8 mouse cellular contexts compared by ENCODE assay signal in the genomic region with DNA sequence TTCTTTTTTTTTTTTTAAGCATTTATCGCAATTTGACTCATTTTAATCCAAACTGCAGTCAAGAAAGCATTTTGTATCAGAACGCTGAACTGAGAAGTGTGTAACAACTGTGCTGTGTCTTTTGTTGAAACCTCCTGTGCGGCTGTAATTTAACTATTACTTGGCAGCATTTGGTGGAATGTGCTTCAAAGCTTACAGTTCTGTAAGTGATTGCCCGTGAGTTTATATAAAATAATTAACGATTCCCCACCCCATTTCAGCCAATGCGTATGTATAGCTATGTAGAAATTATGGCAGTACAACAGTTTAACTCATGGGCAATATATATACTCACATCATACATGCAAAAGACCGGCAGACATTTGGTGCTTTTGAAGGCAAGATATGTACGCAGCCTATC.
DNase-seq lines count a peak whose midpoint lies in the region; ATAC-seq lines count a peak whose summit lies in the region.
"Had no signal": no experiment of that assay in that cellular context is flagged by ENCODE, and none has a peak within 500 bp of the region (broad histone marks: within the 10 kb centered on the region; RNA-seq: fewer than 3 reads in every experiment).

No protein-coding gene starts in this region.

- no peaks in the 10 kb centered on the region for H3K36me3 ChIP-seq in lung, embryonic 15.5 days
- H3K36me3 ChIP-seq in forebrain, embryonic 13.5 days (ENCODE audit: poor library complexity, severe bottlenecking), result peaks cover 16% of the 10 kb centered on the region
- H3K36me3 ChIP-seq in limb, embryonic 10.5 days, result peaks cover 29% of the 10 kb centered on the region
- peaks cover 11% of the 10 kb centered on the region for H3K36me3 ChIP-seq in stomach, embryonic 14.5 days (ENCODE audit: control insufficient read depth, insufficient read depth, low read length)

- H3K27me3 ChIP-seq in lung, embryonic 15.5 days, result peaks cover 9% of the 10 kb centered on the region; the same call in 1 of the 2 replicates
- H3K27me3 ChIP-seq in forebrain, embryonic 13.5 days, result no peaks in the 10 kb centered on the region
- H3K27me3 ChIP-seq in limb, embryonic 10.5 days (ENCODE audit: low read depth, poor library complexity, severe bottlenecking), result no peaks in the 10 kb centered on the region
- H3K27me3 ChIP-seq in stomach, embryonic 14.5 days (ENCODE audit: control insufficient read depth, insufficient read depth, low read length), result no peaks in the 10 kb centered on the region

- H3K9me3 ChIP-seq in lung, embryonic 15.5 days, result no peaks in the 10 kb centered on the region
- no peaks in the 10 kb centered on the region for H3K9me3 ChIP-seq in forebrain, embryonic 13.5 days (replicated peaks)
- no peaks in the 10 kb centered on the region for H3K9me3 ChIP-seq in limb, embryonic 10.5 days (replicated peaks)
- no peaks in the 10 kb centered on the region for H3K9me3 ChIP-seq in stomach, embryonic 14.5 days (ENCODE audit: control insufficient read depth, low read depth, low read length)

- peak overlapping the region; percentile 65 for H3K27ac ChIP-seq in lung, embryonic 15.5 days
- H3K27ac ChIP-seq in forebrain, embryonic 13.5 days, result peak overlapping the region; percentile 99
- peak overlapping the region; percentile 98 for H3K27ac ChIP-seq in limb, embryonic 10.5 days
- peak overlapping the region; percentile 93 for H3K27ac ChIP-seq in stomach, embryonic 14.5 days (ENCODE audit: low read length)

- ATAC-seq in lung, embryonic 15.5 days (ENCODE audit: borderline replicate concordance, extremely low read depth, low FRiP score, low TSS enrichment), result no peak
- no peak for ATAC-seq in forebrain, embryonic 13.5 days
- ATAC-seq in stomach, embryonic 14.5 days (ENCODE audit: insufficient number of reproducible peaks, insufficient read depth, low FRiP score, low read depth), result no peak
- no peak for ATAC-seq in cerebellum, adult (ENCODE audit: insufficient number of reproducible peaks, low FRiP score, low TSS enrichment)

- H3K4me1 ChIP-seq in lung, embryonic 15.5 days, result peaks cover 7% of the 10 kb centered on the region
- H3K4me1 ChIP-seq in forebrain, embryonic 13.5 days, result peaks cover 35% of the 10 kb centered on the region
- peaks cover 28% of the 10 kb centered on the region for H3K4me1 ChIP-seq in limb, embryonic 10.5 days
- peaks cover 18% of the 10 kb centered on the region; the same call in 1 of the 2 replicates for H3K4me1 ChIP-seq in stomach, embryonic 14.5 days (ENCODE audit: control insufficient read depth, insufficient read depth, low read length)

- peak overlapping the region; percentile 52 for H3K4me3 ChIP-seq in lung, embryonic 15.5 days
- peak overlapping the region; percentile 86 for H3K4me3 ChIP-seq in forebrain, embryonic 13.5 days
- H3K4me3 ChIP-seq in limb, embryonic 10.5 days, result peak overlapping the region; percentile 74
- peak overlapping the region; percentile 78 for H3K4me3 ChIP-seq in stomach, embryonic 14.5 days (ENCODE audit: low read depth, low read length)

- no peak for DNase-seq in lung, postnatal 10 days
- no peak for DNase-seq in limb, embryonic 10.5 days (ENCODE audit: low spot score)
- DNase-seq in adrenal gland, adult 8-10 months, result no peak
- DNase-seq: lung, postnatal 4 days had no signal

- WGBS in lung, embryonic 15.5 days, result 24% methylated on average over 8 of the region's 8 CpGs
- 7% methylated on average over 8 of the region's 8 CpGs for WGBS in forebrain, embryonic 13.5 days
- WGBS in limb, embryonic 10.5 days, result 82% methylated on average over 8 of the region's 8 CpGs
- WGBS in stomach, embryonic 14.5 days, result 17% methylated on average over 8 of the region's 8 CpGs

- H3K9ac ChIP-seq in lung, embryonic 15.5 days, result 0 out of 2 replicates have a peak overlapping the region, but pooled peaks have one; percentile 3
- H3K9ac ChIP-seq in forebrain, embryonic 13.5 days, result peak overlapping the region; percentile 99
- peak overlapping the region; percentile 84 for H3K9ac ChIP-seq in stomach, embryonic 14.5 days (replicated peaks; ENCODE audit: low read depth, low read length)

- H3K4me2 ChIP-seq in lung, embryonic 15.5 days, result peak overlapping the region; percentile 72
- peak overlapping the region; percentile 68 for H3K4me2 ChIP-seq in forebrain, embryonic 13.5 days
- peak overlapping the region; percentile 44 for H3K4me2 ChIP-seq in stomach, embryonic 14.5 days (replicated peaks; ENCODE audit: low read depth, low read length)

Comparison
In these comparisons a context has a peak if more than half of its experiments do, and no peak if none do; other contexts are left out.
1. H3K9ac ChIP-seq: peak in every context shown above with its lines; median percentile 99 in forebrain, embryonic 13.5 days; 84 in stomach, embryonic 14.5 days; 3 in lung, embryonic 15.5 days.